Mouse (Mus musculus) hindbrain, embryonic 16.5 days (tissue): ENCODE measurements around the gene Mocs1. TPM values are rescaled to one million over a fixed set of nuclear protein-coding genes. Genes with fewer than 3 reads are reported as not detected.

Experiments used
- ATAC-seq: fragments of 200-750 bp; cut with Nextera tagmentation; 2 replicates; pipeline ENCODE4 v1.8.0; 2017; ENCODE audit warnings: moderate TSS enrichment, moderate library complexity
- H3K27ac ChIP-seq: fragments of 300-500 bp; sonication (generic); 2 replicates; pipeline ENCODE4 v1.5.1; 2014; ENCODE audit warnings: low read depth, mild to moderate bottlenecking, control low read depth, low read length, moderate library complexity
- H3K27me3 ChIP-seq: fragments of 300-500 bp; sonication (generic); replicated peaks from 2 replicates; pipeline ENCODE4 v1.6.1; 2014; ENCODE audit warnings: low read length; ENCODE audit not compliant: control insufficient read depth, insufficient read depth
- H3K36me3 ChIP-seq: fragments of 300-500 bp; sonication (generic); 2 replicates; pipeline ENCODE4 v1.6.1; 2014; ENCODE audit warnings: mild to moderate bottlenecking, low read length, moderate library complexity, mixed read lengths; ENCODE audit not compliant: control insufficient read depth, insufficient read depth
- H3K4me1 ChIP-seq: fragments of 300-500 bp; sonication (generic); 2 replicates; pipeline ENCODE4 v1.6.1; 2014; ENCODE audit warnings: low read depth, low read length; ENCODE audit not compliant: control insufficient read depth, insufficient read depth
- H3K4me2 ChIP-seq: fragments of 300-500 bp; sonication (generic); 2 replicates; pipeline ENCODE4 v1.6.1; 2014; ENCODE audit warnings: mild to moderate bottlenecking, low read length, control low read depth, moderate library complexity
- H3K4me3 ChIP-seq: fragments of 300-500 bp; sonication (generic); 2 replicates; pipeline ENCODE4 v1.5.1; 2014; ENCODE audit warnings: mild to moderate bottlenecking, low read length, control low read depth, moderate library complexity
- H3K9ac ChIP-seq: fragments of 300-500 bp; sonication (generic); 2 replicates; pipeline ENCODE4 v1.6.1; 2014; ENCODE audit warnings: low read depth, mild to moderate bottlenecking, control low read depth, low read length, moderate library complexity
- H3K9me3 ChIP-seq: fragments of 300-500 bp; sonication (generic); 2 replicates; pipeline ENCODE4 v1.6.1; 2014; ENCODE audit warnings: mild to moderate bottlenecking, low read length, moderate library complexity; ENCODE audit not compliant: control insufficient read depth
- WGBS: fragments of 180-500 bp; shearing (Covaris S2); extraction: QIAGEN DNeasy Blood & Tissue Kit; methylation state at CpG from one replicate; pipeline ENCODE4 v1.1.7; 2014; 5-methylcytosine and 5-hydroxymethylcytosine counted together
- polyA plus RNA-seq: library from polyadenylated mRNA; unstranded; fragments of >200 nt; fragmentation: Nextera tagmentation; extraction: Ambion mirVana; gene quantifications from 2 replicates; pipeline ENCODE4 v1.2.1, GENCODE M21; 2015

Mocs1 gene
- polyA plus RNA-seq, 1 experiment from 2014 or later: 4.5 TPM

GRCm38 (mm10) chr17:49489098-49489497 lies 60.9 kb downstream of the Mocs1 start:
- Histone ChIP-seq H3K9me3 (no peaks in the 10 kb centered on the region), H3K27ac (no peak overlapping the region), H3K4me2 (no peak overlapping the region), H3K4me1 (no peaks in the 10 kb centered on the region), H3K4me3 (no peak overlapping the region), H3K9ac (no peak overlapping the region), H3K36me3 (0 out of 2 replicates have a peak, but pooled peaks cover 2% of the 10 kb centered on the region), H3K27me3 (no peaks in the 10 kb centered on the region)
- 77% methylated on average over 5 of the region's 5 CpGs for WGBS
- no peak for ATAC-seq

- Histone ChIP-seq H3K9ac (no peak overlapping the region), H3K4me2 (no peak overlapping the region), H3K9me3 (no peaks in the 10 kb centered on the region), H3K27me3 (no peaks in the 10 kb centered on the region), H3K27ac (no peak overlapping the region), H3K4me1 (no peaks in the 10 kb centered on the region), H3K4me3 (no peak overlapping the region), H3K36me3 (0 out of 2 replicates have a peak, but pooled peaks cover 2% of the 10 kb centered on the region)
- ATAC-seq: no peak
- 92% methylated on average over 4 of the region's 4 CpGs for WGBS
These were observed 65.1 kb downstream of the Mocs1 start for GRCm38 (mm10) chr17:49493276-49493675.

- no peak for ATAC-seq
- no peaks in the 10 kb centered on the region for H3K9me3 ChIP-seq
- 44% methylated on average over 3 of the region's 3 CpGs for WGBS
These were observed 70.0 kb downstream of the Mocs1 start for GRCm38 (mm10) chr17:49498169-49498568.

GRCm38 (mm10) chr17:49499635-49500034 lies 71.5 kb downstream of the Mocs1 start:
- no peak overlapping the region for H3K9ac ChIP-seq
- H3K9me3 ChIP-seq: no peaks in the 10 kb centered on the region
- no peaks in the 10 kb centered on the region for H3K27me3 ChIP-seq
- peak; percentile 68; the same call in 1 of the 2 replicates for ATAC-seq
- H3K36me3 ChIP-seq: no peaks in the 10 kb centered on the region
- H3K4me2 ChIP-seq: no peak overlapping the region
- no peak overlapping the region for H3K4me3 ChIP-seq
- H3K27ac ChIP-seq: no peak overlapping the region
- H3K4me1 ChIP-seq: no peaks in the 10 kb centered on the region
- WGBS: 88% methylated on average over 2 of the region's 2 CpGs

More at GRCm38 (mm10) chr17:49498169-49498568, 70.0 kb downstream of the Mocs1 start:
- no peak overlapping the region for H3K4me3 ChIP-seq
- H3K4me1 ChIP-seq: no peaks in the 10 kb centered on the region
- H3K4me2 ChIP-seq: no peak overlapping the region
- H3K27ac ChIP-seq: no peak overlapping the region
- no peak overlapping the region for H3K9ac ChIP-seq
- H3K27me3 ChIP-seq: no peaks in the 10 kb centered on the region
- 0 out of 2 replicates have a peak, but pooled peaks cover 2% of the 10 kb centered on the region for H3K36me3 ChIP-seq

GRCm38 (mm10) chr17:49500234-49500633 lies 72.1 kb downstream of the Mocs1 start:
- no peak overlapping the region for H3K9ac ChIP-seq
- no peak overlapping the region for H3K4me2 ChIP-seq
- H3K27ac ChIP-seq: no peak overlapping the region
- H3K9me3 ChIP-seq: no peaks in the 10 kb centered on the region
- WGBS: 57% methylated on average over 2 of the region's 2 CpGs
- H3K36me3 ChIP-seq: no peaks in the 10 kb centered on the region
- no peak overlapping the region for H3K4me3 ChIP-seq
- ATAC-seq: no peak
- no peaks in the 10 kb centered on the region for H3K4me1 ChIP-seq
- no peaks in the 10 kb centered on the region for H3K27me3 ChIP-seq

- no peak overlapping the region for H3K27ac ChIP-seq
- ATAC-seq: no peak
- H3K36me3 ChIP-seq: no peaks in the 10 kb centered on the region
- no peak overlapping the region for H3K9ac ChIP-seq
- no peaks in the 10 kb centered on the region for H3K9me3 ChIP-seq
- H3K4me3 ChIP-seq: no peak overlapping the region
- WGBS: 79% methylated on average over 6 of the region's 6 CpGs
- no peak overlapping the region for H3K4me2 ChIP-seq
- no peaks in the 10 kb centered on the region for H3K27me3 ChIP-seq
- no peaks in the 10 kb centered on the region for H3K4me1 ChIP-seq
These were observed 75.2 kb downstream of the Mocs1 start for GRCm38 (mm10) chr17:49503246-49503900.

Other genes starting within 250 kb of the Mocs1 start
- gene Daam2, start 136.0 kb downstream of the Mocs1 start, polyA plus RNA-seq: 2.1 and 2.4 TPM in 2 replicates
- gene Kif6, start 186.8 kb downstream of the Mocs1 start, polyA plus RNA-seq: 2.0 and 2.9 TPM in 2 replicates